Mouse (Mus musculus) heart, embryonic 12.5 days (tissue): ENCODE results near the gene Gabarapl2. TPM values are rescaled to one million over a fixed set of nuclear protein-coding genes. Genes with fewer than 3 reads are reported as not detected.
"Not testable (repeated sequence)": the region's sequence is repeated elsewhere in the genome, so short reads cannot be mapped to it uniquely, and the experiment has no call there.

Experiments used
- ATAC-seq: fragments of 200-750 bp; cut with Nextera tagmentation; 2 replicates; pipeline ENCODE4 v1.8.0; 2017; ENCODE audit warnings: moderate TSS enrichment, moderate library complexity; ENCODE audit not compliant: insufficient number of reproducible peaks, low FRiP score
- H3K27ac ChIP-seq: fragments of 300-500 bp; sonication (generic); 2 replicates; pipeline ENCODE4 v1.5.1; 2016; ENCODE audit warnings: mild to moderate bottlenecking, moderate library complexity; ENCODE audit not compliant: poor library complexity, severe bottlenecking
- H3K27me3 ChIP-seq: fragments of 300-500 bp; sonication (generic); replicated peaks from 2 replicates; pipeline ENCODE4 v1.6.1; 2016; ENCODE audit warnings: mild to moderate bottlenecking, moderate library complexity
- H3K36me3 ChIP-seq: fragments of 300-500 bp; sonication (generic); 2 replicates; pipeline ENCODE4 v1.6.1; 2016; ENCODE audit warnings: mild to moderate bottlenecking, moderate library complexity
- H3K4me1 ChIP-seq: fragments of 300-500 bp; sonication (generic); replicated peaks from 2 replicates; pipeline ENCODE4 v1.6.1; 2016; ENCODE audit warnings: mild to moderate bottlenecking
- H3K4me2 ChIP-seq: fragments of 300-500 bp; sonication (generic); 2 replicates; pipeline ENCODE4 v1.6.1; 2016; ENCODE audit warnings: mild to moderate bottlenecking, moderate library complexity
- H3K4me3 ChIP-seq: fragments of 300-500 bp; sonication (generic); 2 replicates; pipeline ENCODE4 v1.5.1; 2016; ENCODE audit warnings: mild to moderate bottlenecking
- H3K9ac ChIP-seq: fragments of 300-500 bp; sonication (generic); 2 replicates; pipeline ENCODE4 v1.6.1; 2016; ENCODE audit warnings: mild to moderate bottlenecking, moderate library complexity
- H3K9me3 ChIP-seq: fragments of 300-500 bp; sonication (generic); replicated peaks from 2 replicates; pipeline ENCODE4 v1.6.1; 2016; ENCODE audit warnings: mild to moderate bottlenecking, moderate library complexity
- WGBS: fragments of 180-500 bp; shearing (Covaris S2); methylation state at CpG from one replicate; pipeline ENCODE4 v1.1.7; 2016; 5-methylcytosine and 5-hydroxymethylcytosine counted together
- polyA plus RNA-seq: library from polyadenylated mRNA; unstranded; fragments of >200 nt; fragmentation: Nextera tagmentation; extraction: Ambion mirVana; gene quantifications from 2 replicates; pipeline ENCODE4 v1.2.1, GENCODE M21; 2016

The Gabarapl2 gene
- polyA plus RNA-seq, 1 experiment from 2014 or later: 184 TPM

GRCm38 (mm10) chr8:111937184-111937583 is 3.3 kb upstream of the Gabarapl2 start:
- no peaks in the 10 kb centered on the region for H3K27me3 ChIP-seq
- no peaks in the 10 kb centered on the region for H3K36me3 ChIP-seq
- H3K9me3 ChIP-seq: no peaks in the 10 kb centered on the region
- 70% methylated on average over 3 of the region's 3 CpGs for WGBS
- H3K27ac ChIP-seq: no peak overlapping the region
- no peak overlapping the region for H3K4me2 ChIP-seq
- H3K4me1 ChIP-seq: peaks cover 23% of the 10 kb centered on the region
- no peak for ATAC-seq
- no peak overlapping the region for H3K9ac ChIP-seq
- H3K4me3 ChIP-seq: no peak overlapping the region

GRCm38 (mm10) chr8:111938076-111938985 is 2.2 kb upstream of the Gabarapl2 start:
- not testable (repeated sequence) for H3K36me3 ChIP-seq
- WGBS: 77% methylated on average over 9 of the region's 9 CpGs

GRCm38 (mm10) chr8:111939516-111940142 is 874 bp upstream of the Gabarapl2 start:
- H3K9me3 ChIP-seq: no peaks in the 10 kb centered on the region
- H3K27me3 ChIP-seq: no peaks in the 10 kb centered on the region
- H3K36me3 ChIP-seq: peaks cover 16% of the 10 kb centered on the region
- WGBS: 6% methylated on average over 10 of the region's 10 CpGs
- H3K9ac ChIP-seq: peak overlapping the region; percentile 52
- H3K4me1 ChIP-seq: peaks cover 16% of the 10 kb centered on the region
- H3K4me2 ChIP-seq: peak overlapping the region; percentile 87
- peak overlapping the region; percentile 83 for H3K27ac ChIP-seq
- ATAC-seq: peak; percentile 89
- peak overlapping the region; percentile 93 for H3K4me3 ChIP-seq

More at GRCm38 (mm10) chr8:111938076-111938985, 2.2 kb upstream of the Gabarapl2 start:
- H3K4me1 ChIP-seq: peaks cover 16% of the 10 kb centered on the region
- H3K27ac ChIP-seq, H3K9me3 ChIP-seq, ATAC-seq, H3K9ac ChIP-seq, H3K4me2 ChIP-seq, H3K4me3 ChIP-seq, H3K27me3 ChIP-seq: not testable (repeated sequence)

GRCm38 (mm10) chr8:111941101-111941454 is 575 bp downstream of the Gabarapl2 start:
- WGBS: under 1% methylated on average over 23 of the region's 23 CpGs
- peak overlapping the region; percentile 87 for H3K4me2 ChIP-seq
- H3K9ac ChIP-seq: peak overlapping the region; percentile 95
- H3K4me1 ChIP-seq: peaks cover 16% of the 10 kb centered on the region
- peaks cover 28% of the 10 kb centered on the region for H3K36me3 ChIP-seq
- peak; percentile 51 for ATAC-seq
- peak overlapping the region; percentile 93 for H3K4me3 ChIP-seq
- no peaks in the 10 kb centered on the region for H3K9me3 ChIP-seq
- no peaks in the 10 kb centered on the region for H3K27me3 ChIP-seq
- H3K27ac ChIP-seq: peak overlapping the region; percentile 63

- no peak overlapping the region for H3K9ac ChIP-seq
- no peak for ATAC-seq
- H3K27ac ChIP-seq: no peak overlapping the region
- H3K4me3 ChIP-seq: no peak overlapping the region
- no peaks in the 10 kb centered on the region for H3K9me3 ChIP-seq
- H3K4me2 ChIP-seq: no peak overlapping the region
- 89% methylated on average over 2 of the region's 2 CpGs for WGBS
- peaks cover 16% of the 10 kb centered on the region for H3K4me1 ChIP-seq
- peaks cover 49% of the 10 kb centered on the region for H3K36me3 ChIP-seq
- H3K27me3 ChIP-seq: no peaks in the 10 kb centered on the region
These were observed 3.0 kb downstream of the Gabarapl2 start for GRCm38 (mm10) chr8:111943544-111943943.

GRCm38 (mm10) chr8:111947144-111947543 is 6.6 kb downstream of the Gabarapl2 start:
- H3K4me3 ChIP-seq: no peak overlapping the region
- peaks cover 72% of the 10 kb centered on the region for H3K36me3 ChIP-seq
- H3K9me3 ChIP-seq: no peaks in the 10 kb centered on the region
- no peak overlapping the region for H3K9ac ChIP-seq
- 87% methylated on average over 2 of the region's 2 CpGs for WGBS
- H3K4me2 ChIP-seq: no peak overlapping the region
- ATAC-seq: no peak
- H3K27ac ChIP-seq: no peak overlapping the region
- H3K27me3 ChIP-seq: no peaks in the 10 kb centered on the region
- H3K4me1 ChIP-seq: no peaks in the 10 kb centered on the region; the same call in 1 of the 2 replicates

GRCm38 (mm10) chr8:111947954-111948353 is 7.5 kb downstream of the Gabarapl2 start:
- no peak for ATAC-seq
- Histone ChIP-seq H3K36me3 (peaks cover 75% of the 10 kb centered on the region), H3K4me1 (no peaks in the 10 kb centered on the region), H3K4me2 (no peak overlapping the region), H3K9ac (no peak overlapping the region), H3K27me3 (no peaks in the 10 kb centered on the region), H3K4me3 (no peak overlapping the region), H3K27ac (no peak overlapping the region), H3K9me3 (no peaks in the 10 kb centered on the region)
- WGBS: 91% methylated on average over 8 of the region's 8 CpGs

GRCm38 (mm10) chr8:111950846-111951245 is 10.3 kb downstream of the Gabarapl2 start:
- H3K27me3 ChIP-seq: no peaks in the 10 kb centered on the region
- H3K27ac ChIP-seq: no peak overlapping the region
- no peak overlapping the region for H3K4me3 ChIP-seq
- H3K4me2 ChIP-seq: no peak overlapping the region
- no peaks in the 10 kb centered on the region for H3K9me3 ChIP-seq
- H3K4me1 ChIP-seq: no peaks in the 10 kb centered on the region
- ATAC-seq: no peak
- 86% methylated on average over 3 of the region's 3 CpGs for WGBS
- H3K36me3 ChIP-seq: peaks cover 76% of the 10 kb centered on the region
- no peak overlapping the region for H3K9ac ChIP-seq

- no peak overlapping the region for H3K4me3 ChIP-seq
- H3K4me2 ChIP-seq: no peak overlapping the region
- H3K9ac ChIP-seq: no peak overlapping the region
- no peaks in the 10 kb centered on the region for H3K4me1 ChIP-seq
- no peak for ATAC-seq
- H3K36me3 ChIP-seq: peaks cover 75% of the 10 kb centered on the region
- no peaks in the 10 kb centered on the region for H3K9me3 ChIP-seq
- no peak overlapping the region for H3K27ac ChIP-seq
- 94% methylated on average over 7 of the region's 7 CpGs for WGBS
- H3K27me3 ChIP-seq: no peaks in the 10 kb centered on the region
These were observed 10.8 kb downstream of the Gabarapl2 start for GRCm38 (mm10) chr8:111951317-111951716.

- no peak for ATAC-seq
- H3K27ac ChIP-seq: no peak overlapping the region
- 91% methylated on average over 5 of the region's 5 CpGs for WGBS
- no peaks in the 10 kb centered on the region for H3K9me3 ChIP-seq
- no peaks in the 10 kb centered on the region for H3K4me1 ChIP-seq
- H3K27me3 ChIP-seq: no peaks in the 10 kb centered on the region
- H3K9ac ChIP-seq: no peak overlapping the region
- no peak overlapping the region for H3K4me2 ChIP-seq
- H3K36me3 ChIP-seq: peaks cover 76% of the 10 kb centered on the region
- H3K4me3 ChIP-seq: no peak overlapping the region
These were observed 11.4 kb downstream of the Gabarapl2 start for GRCm38 (mm10) chr8:111951936-111952335.

GRCm38 (mm10) chr8:111954844-111955594 is 14.5 kb downstream of the Gabarapl2 start:
- Histone ChIP-seq H3K9me3 (no peaks in the 10 kb centered on the region), H3K36me3 (peaks cover 76% of the 10 kb centered on the region), H3K4me1 (no peaks in the 10 kb centered on the region), H3K9ac (no peak overlapping the region), H3K27me3 (no peaks in the 10 kb centered on the region), H3K4me3 (no peak overlapping the region), H3K27ac (no peak overlapping the region), H3K4me2 (no peak overlapping the region)
- WGBS: 79% methylated on average over 4 of the region's 4 CpGs
- ATAC-seq: no peak
